Mouse (Mus musculus): ENCODE results near the gene Stfa2l1. TPM values are rescaled to one million over a fixed set of nuclear protein-coding genes. Genes with fewer than 3 reads are reported as not detected.
"Not testable (repeated sequence)": the region's sequence is repeated elsewhere in the genome, so short reads cannot be mapped to it uniquely, and the experiment has no call there.

Gene Stfa2l1
- polyA plus RNA-seq (2012; ENCODE audit: insufficient read depth, insufficient read length, missing spikeins): not detected in 2 replicates

DNA sequence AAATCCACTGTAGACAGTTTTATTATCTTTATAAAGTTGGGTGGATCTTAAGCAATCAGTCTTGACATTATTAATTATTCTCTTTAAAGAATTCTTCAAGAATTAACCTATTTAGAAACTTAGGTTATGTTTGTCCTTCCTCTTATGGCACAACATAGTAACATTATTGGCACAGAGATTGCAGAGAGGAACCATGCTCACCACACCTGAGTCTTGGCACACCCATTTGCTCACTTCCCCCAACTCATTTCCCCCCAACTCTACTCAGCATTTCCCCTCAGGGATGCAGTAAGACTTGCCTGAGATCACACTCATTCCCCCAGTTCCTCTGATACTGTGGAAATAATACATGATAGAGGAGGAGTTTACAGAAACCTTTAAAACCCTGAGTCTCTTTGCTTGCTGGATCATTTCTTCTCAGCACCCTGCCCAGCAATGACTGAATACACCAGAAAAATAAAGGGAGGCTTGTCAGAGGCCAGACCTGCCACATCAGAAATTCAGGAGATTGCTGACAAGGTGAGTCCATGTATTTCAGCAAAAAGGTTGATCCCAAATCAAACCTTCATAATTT lies at the start of gene Stfa2l1:
Gene Stfa2l1, plus strand, starts transcription at position 410 of the 574 bp plus-strand sequence.
- H3K4me1 ChIP-seq (ENCODE audit: control insufficient read depth, insufficient read depth, insufficient read length, low read length): no peaks in the 10 kb centered on the region
- no peak within 1 kb of the TSS for H3K27ac ChIP-seq (replicated peaks; ENCODE audit: low read depth, low read length)
- H3K4me3 ChIP-seq (ENCODE audit: insufficient read depth, low read depth, low read length): no peak within 1 kb of the TSS

DNA sequence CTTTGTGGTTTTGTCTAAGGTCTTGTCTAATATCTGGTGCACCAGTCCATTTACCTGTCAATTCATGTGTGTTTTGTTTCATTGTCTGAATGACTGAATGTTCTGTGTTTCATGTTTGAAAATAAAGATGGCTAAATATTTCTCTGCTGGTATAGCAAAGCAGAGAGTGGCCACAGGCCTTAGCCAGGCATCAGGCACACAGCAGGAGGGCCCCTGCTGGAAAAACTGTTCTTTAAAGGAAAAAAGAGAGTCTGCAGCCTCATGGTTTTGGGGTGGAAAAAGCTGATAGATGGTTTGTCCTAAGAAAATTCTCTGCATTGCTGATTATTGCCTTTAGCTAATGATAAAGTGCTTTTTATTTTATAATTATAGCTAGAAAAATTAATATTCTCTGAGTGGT lies 45.1 kb upstream of the Stfa2l1 start:
- H3K27ac ChIP-seq (replicated peaks; ENCODE audit: low read depth, low read length); H3K4me3 ChIP-seq (ENCODE audit: insufficient read depth, low read depth, low read length); H3K4me1 ChIP-seq (ENCODE audit: control insufficient read depth, insufficient read depth, insufficient read length, low read length): not testable (repeated sequence)

DNA sequence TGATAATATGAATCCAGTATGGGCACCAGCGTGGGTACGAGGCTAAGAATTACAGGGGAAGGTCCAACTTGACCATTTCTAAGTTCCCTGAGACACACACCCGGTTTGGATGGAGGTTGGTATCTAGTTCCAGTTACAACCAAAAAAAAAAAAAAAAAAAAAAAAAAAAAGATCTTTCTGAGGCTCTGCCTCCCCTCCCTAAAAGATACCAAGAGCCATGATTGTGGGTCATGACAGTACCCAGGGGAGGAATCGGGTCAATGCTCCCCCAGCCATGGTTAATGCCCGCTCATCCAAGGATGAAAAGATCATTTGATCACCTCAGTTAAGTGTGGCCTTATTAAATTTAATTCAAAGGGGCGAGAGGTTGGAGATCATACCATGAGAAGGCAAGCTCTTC lies 40.9 kb upstream of the Stfa2l1 start:
- not testable (repeated sequence) for H3K4me1 ChIP-seq (ENCODE audit: control insufficient read depth, insufficient read depth, insufficient read length, low read length); H3K4me3 ChIP-seq (ENCODE audit: insufficient read depth, low read depth, low read length); H3K27ac ChIP-seq (replicated peaks; ENCODE audit: low read depth, low read length)

DNA sequence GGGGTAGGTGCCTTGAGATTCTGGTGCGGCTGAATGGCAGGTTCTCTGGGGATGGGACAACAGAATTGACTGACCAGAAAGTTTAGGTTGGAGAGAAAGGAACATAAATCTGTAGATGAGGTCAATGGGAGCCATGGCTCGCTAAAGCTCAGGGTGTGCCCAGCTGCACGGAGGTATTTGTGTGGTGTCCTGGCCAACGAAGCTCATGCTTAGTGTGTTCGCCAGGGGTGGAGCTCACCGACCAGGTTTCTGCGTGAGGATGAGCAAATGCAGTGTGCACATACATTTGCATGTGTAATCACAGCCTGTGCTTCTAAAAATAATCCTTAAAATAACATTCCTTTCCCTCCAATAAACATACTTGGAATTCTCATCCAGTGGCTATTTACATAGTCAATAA lies 28.5 kb upstream of the Stfa2l1 start:
- H3K4me3 ChIP-seq (ENCODE audit: insufficient read depth, low read depth, low read length): no peak overlapping the region
- no peaks in the 10 kb centered on the region for H3K4me1 ChIP-seq (ENCODE audit: control insufficient read depth, insufficient read depth, insufficient read length, low read length)
- no peak overlapping the region for H3K27ac ChIP-seq (replicated peaks; ENCODE audit: low read depth, low read length)

DNA sequence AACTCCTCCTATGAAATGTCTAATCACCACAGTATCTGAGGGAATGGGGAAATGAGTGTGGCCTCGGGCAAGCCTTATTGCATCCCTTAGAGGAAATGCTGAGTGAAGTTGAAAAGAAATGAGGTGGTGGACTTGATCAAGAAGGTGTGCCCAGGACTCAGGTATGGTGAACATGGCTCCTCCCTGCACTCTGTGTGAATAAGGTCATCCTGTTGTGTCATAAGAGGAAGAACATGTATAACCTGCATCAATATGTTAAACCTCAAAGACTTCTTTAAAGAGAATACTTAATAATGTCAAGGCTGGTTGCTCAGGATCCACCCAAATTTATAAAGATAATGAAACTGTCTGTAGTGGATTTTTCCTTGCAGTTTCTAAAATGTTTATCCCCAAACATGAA lies 25.5 kb upstream of the Stfa2l1 start, which contains the start of gene Csta1:
Gene Csta1, minus strand, starts transcription at position 101 of the 400 bp plus-strand sequence.
- Histone ChIP-seq H3K4me1 (ENCODE audit: control insufficient read depth, insufficient read depth, insufficient read length, low read length) (no peaks in the 10 kb centered on the region), H3K27ac (replicated peaks; ENCODE audit: low read depth, low read length) (no peak within 1 kb of the TSS), H3K4me3 (ENCODE audit: insufficient read depth, low read depth, low read length) (no peak within 1 kb of the TSS)

DNA sequence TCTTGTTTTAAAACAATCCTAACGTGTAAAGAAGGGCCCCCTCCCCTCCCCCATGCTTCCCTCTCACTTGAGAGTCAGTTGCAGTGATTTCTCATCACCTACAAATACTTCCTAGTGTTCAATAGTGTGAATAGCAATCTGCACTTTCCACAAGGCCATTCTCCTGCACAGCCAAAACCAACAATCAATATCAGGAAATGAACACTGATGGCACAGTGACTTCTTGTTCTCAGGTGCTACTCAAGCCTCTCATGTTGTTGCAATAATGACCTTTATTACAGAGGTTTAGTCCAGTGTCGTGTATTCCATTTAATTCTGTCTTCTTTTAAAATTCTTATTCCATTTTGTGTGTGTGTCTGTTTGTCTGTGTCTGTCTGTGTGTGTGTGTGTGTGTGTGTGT lies 18.4 kb upstream of the Stfa2l1 start:
- Histone ChIP-seq H3K27ac (replicated peaks; ENCODE audit: low read depth, low read length) (no peak overlapping the region), H3K4me3 (ENCODE audit: insufficient read depth, low read depth, low read length) (no peak overlapping the region), H3K4me1 (ENCODE audit: control insufficient read depth, insufficient read depth, insufficient read length, low read length) (no peaks in the 10 kb centered on the region)

DNA sequence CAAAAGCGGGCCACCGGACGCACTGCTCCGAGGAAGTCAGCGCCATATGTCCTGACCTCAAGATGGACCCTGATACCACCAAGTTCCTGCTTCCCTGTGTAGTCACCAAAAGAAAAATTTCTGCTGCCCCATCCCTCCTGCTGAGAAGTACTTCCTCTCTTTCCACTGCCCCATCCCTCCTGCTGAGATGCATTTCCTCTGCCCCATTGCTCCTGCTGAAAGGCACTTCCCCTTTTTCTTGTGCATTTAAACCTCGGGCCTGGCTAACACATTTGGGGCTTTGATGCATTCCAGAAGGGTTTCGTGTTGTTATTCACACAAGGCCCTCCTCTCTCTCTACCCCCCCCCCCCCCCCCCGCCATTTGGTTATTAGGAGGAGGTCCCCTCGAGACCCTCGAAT lies 11.2 kb downstream of the Stfa2l1 start:
- H3K4me3 ChIP-seq (ENCODE audit: insufficient read depth, low read depth, low read length); H3K4me1 ChIP-seq (ENCODE audit: control insufficient read depth, insufficient read depth, insufficient read length, low read length); H3K27ac ChIP-seq (replicated peaks; ENCODE audit: low read depth, low read length): not testable (repeated sequence)

DNA sequence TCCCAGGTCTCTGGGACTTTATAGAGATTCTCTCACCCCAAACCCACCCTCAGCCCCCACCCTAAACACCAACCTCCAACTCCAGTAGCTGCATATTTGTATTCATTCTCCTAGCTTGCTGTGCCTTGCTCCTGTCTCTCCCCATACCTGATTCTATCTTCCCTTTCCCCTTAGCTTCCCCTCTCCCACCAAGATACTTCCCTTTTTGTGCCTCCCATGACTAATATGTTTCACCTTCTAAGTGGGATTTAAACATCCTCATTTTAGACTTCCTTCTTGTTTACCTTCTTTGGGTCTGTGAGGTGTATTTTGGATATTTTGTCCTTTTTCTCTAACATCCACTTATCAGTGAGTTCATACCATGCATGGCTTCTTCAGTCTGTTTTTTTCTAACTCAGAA lies 19.5 kb downstream of the Stfa2l1 start:
- no peak overlapping the region for H3K4me3 ChIP-seq (ENCODE audit: insufficient read depth, low read depth, low read length)
- H3K27ac ChIP-seq (replicated peaks; ENCODE audit: low read depth, low read length): no peak overlapping the region
- no peaks in the 10 kb centered on the region for H3K4me1 ChIP-seq (ENCODE audit: control insufficient read depth, insufficient read depth, insufficient read length, low read length)

DNA sequence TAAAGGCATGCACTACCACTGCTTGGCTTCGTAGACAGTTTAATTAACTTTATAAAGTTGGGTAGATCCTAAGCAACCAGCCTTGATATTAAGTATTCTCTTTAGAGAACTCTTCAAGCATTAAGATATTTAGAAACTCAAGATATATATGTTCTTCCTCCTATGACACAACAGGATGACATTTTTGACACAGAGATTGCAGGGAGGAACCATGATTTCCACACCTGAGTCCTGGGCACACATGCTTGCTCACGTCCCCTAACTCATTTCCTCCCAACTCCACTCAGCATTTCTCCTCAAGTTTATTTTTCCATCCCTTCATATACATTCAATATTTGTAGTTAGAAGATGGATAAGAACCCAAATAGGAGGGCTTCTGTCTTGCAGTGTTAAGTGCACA lies 23.3 kb downstream of the Stfa2l1 start:
- Histone ChIP-seq H3K4me3 (ENCODE audit: insufficient read depth, low read depth, low read length) (no peak overlapping the region), H3K4me1 (ENCODE audit: control insufficient read depth, insufficient read depth, insufficient read length, low read length) (no peaks in the 10 kb centered on the region), H3K27ac (replicated peaks; ENCODE audit: low read depth, low read length) (no peak overlapping the region)

DNA sequence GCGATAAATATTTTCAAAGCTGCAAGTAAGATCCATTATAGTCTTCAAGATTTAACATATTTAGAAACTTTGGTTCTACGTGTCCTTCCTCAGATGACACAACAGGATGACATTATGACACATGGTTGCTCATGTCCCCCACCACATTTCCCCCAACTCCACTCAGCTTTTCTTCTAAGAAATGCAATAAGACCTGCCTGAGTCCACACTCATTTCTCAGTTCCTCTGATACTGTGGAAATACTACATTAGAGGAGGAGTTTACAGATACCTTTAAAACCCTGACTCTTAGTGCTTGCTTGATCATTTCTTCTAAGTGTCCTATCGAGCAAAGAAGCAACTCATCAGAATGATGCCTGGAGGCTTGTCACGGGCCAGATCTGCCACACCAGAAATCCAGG lies 27.3 kb downstream of the Stfa2l1 start, which contains the start of gene Gm5483:
Gene Gm5483, plus strand, starts transcription at position 301 of the 400 bp plus-strand sequence.
- not testable (repeated sequence) for H3K4me1 ChIP-seq (ENCODE audit: control insufficient read depth, insufficient read depth, insufficient read length, low read length); H3K4me3 ChIP-seq (ENCODE audit: insufficient read depth, low read depth, low read length); H3K27ac ChIP-seq (replicated peaks; ENCODE audit: low read depth, low read length)

DNA sequence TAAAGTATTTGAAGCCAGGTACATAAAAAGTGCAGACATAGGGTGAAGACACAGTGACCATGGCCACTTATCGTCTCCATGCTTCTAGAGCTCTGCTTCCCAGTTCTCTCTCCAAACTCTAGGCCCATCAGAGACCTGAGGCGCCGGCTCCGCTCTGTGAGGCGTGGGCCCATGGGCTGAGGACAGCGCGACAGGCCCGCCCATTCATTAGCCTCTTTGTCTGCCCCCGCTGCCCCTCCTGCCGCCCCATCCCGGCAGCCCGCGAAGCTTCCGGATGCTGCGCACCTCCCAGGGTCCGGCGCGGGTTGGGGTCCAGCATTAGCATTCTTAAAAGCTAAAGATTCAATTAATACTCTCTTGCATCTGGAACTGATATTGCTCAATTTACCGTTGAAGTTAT lies 42.6 kb downstream of the Stfa2l1 start:
- no peak overlapping the region for H3K27ac ChIP-seq (replicated peaks; ENCODE audit: low read depth, low read length)
- no peak overlapping the region for H3K4me3 ChIP-seq (ENCODE audit: insufficient read depth, low read depth, low read length)
- H3K4me1 ChIP-seq (ENCODE audit: control insufficient read depth, insufficient read depth, insufficient read length, low read length): no peaks in the 10 kb centered on the region

DNA sequence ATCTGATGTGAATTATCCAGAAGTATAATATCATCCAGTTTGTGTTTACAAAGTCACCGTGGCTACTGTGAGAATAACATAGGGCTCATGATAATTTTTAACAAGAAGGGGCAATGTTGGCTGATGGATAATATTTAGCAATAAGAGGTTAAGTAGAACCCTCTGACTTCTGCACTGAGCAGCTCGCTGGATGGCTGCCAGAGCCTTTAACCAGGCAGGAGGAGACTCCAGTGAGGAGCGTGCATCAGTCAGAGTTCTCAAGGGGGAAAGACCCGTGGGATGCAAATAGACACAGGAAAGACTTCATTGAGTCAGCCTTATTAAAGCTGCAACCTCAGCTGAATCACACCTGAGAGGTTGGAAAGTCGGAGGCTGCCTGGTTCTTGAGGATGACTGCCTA lies 47.2 kb downstream of the Stfa2l1 start:
- Histone ChIP-seq H3K4me3 (ENCODE audit: insufficient read depth, low read depth, low read length) (no peak overlapping the region), H3K4me1 (ENCODE audit: control insufficient read depth, insufficient read depth, insufficient read length, low read length) (no peaks in the 10 kb centered on the region), H3K27ac (replicated peaks; ENCODE audit: low read depth, low read length) (no peak overlapping the region)

DNA sequence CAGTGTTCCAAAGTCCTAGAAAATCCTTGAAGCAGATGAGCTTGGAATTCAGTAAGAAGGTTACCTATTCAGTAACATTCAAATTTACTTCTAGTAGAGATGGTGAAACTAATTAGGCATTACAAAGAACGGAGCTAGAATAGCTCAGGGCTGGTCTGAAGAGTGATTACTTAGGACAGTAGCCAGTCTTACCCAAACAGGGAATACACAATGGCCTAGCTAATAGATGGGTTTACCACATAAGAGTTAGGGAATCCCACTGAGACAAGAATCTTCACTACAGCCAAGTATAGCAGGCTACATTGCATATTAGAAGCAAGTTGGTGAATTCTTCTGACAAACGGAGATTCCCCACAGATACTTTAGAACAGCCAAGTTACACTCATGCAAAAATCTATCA lies 49.1 kb downstream of the Stfa2l1 start:
- not testable (repeated sequence) for H3K4me3 ChIP-seq (ENCODE audit: insufficient read depth, low read depth, low read length); H3K27ac ChIP-seq (replicated peaks; ENCODE audit: low read depth, low read length); H3K4me1 ChIP-seq (ENCODE audit: control insufficient read depth, insufficient read depth, insufficient read length, low read length)

DNA sequence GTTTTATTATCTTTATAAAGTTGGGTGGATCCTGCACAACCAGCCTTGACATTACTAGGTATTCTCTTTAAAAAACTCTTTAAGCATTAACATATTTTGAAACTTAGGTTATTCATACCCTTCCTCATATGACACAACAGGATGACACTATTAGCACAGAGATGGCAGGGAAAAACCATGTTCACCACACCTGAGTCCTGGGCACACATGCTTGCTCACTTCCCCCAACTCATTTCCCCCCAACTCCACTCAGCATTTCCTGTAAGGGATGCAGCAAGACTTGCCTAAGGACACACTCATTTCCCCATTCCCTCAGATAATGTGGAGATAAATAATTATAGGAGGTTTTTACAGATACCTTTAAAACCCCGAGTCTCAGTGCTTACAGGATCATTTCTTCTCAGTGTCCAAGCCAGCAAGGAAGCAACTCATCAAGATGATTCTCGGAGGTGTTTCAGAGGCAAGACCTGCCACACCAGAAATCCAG lies 53.4 kb downstream of the Stfa2l1 start, which contains the start of gene Gm5416:
Gene Gm5416, plus strand, starts transcription at position 437 of the 487 bp plus-strand sequence.
- Histone ChIP-seq H3K4me1 (ENCODE audit: control insufficient read depth, insufficient read depth, insufficient read length, low read length) (no peaks in the 10 kb centered on the region), H3K4me3 (ENCODE audit: insufficient read depth, low read depth, low read length) (no peak within 1 kb of the TSS), H3K27ac (replicated peaks; ENCODE audit: low read depth, low read length) (no peak within 1 kb of the TSS)

Data from brown adipose tissue, adult 24 weeks (tissue).